Mouse (Mus musculus): ENCODE data around the gene Adgrd1. TPM values are rescaled to one million over a fixed set of nuclear protein-coding genes. Genes with fewer than 3 reads are reported as not detected.

The Adgrd1 gene
- total and polyA plus RNA-seq, 3 experiments, result 0.27 to 0.56 TPM; not detected in 1

- peak; percentile 61; the same call in 1 of the 2 replicates for TF ChIP-seq RCOR1 (IDR thresholded peaks at IDR 0.05; ENCODE audit: low read depth, low read length)
- no peak for TF ChIP-seq SMC3 (IDR thresholded peaks at IDR 0.05; ENCODE audit: low read depth, low read length)
- TF ChIP-seq MXI1 (IDR thresholded peaks at IDR 0.05; ENCODE audit: low read depth, low read length), result no peak
- TF ChIP-seq USF1 (IDR thresholded peaks at IDR 0.05; ENCODE audit: low read depth, low read length), result no peak
- no peak for TF ChIP-seq BHLHE40 (IDR thresholded peaks at IDR 0.05; ENCODE audit: borderline replicate concordance, low read depth, low read length)
- no peak for TF ChIP-seq NRF1 (IDR thresholded peaks at IDR 0.05; ENCODE audit: insufficient read depth, low read depth, low read length, poor library complexity, severe bottlenecking)
- TF ChIP-seq ZNF384 (IDR thresholded peaks at IDR 0.05; ENCODE audit: low read depth, low read length), result peak; percentile 91
- TF ChIP-seq TCF12 (IDR thresholded peaks at IDR 0.05; ENCODE audit: low read depth, low read length), result peak; percentile 70
- TF ChIP-seq MYB (IDR thresholded peaks at IDR 0.05; ENCODE audit: low read depth, low read length), result no peak; the same call in 1 of the 2 replicates
- TF ChIP-seq MEF2A (IDR thresholded peaks at IDR 0.05; ENCODE audit: extremely low read depth, insufficient replicate concordance, low read depth, low read length, poor library complexity, severe bottlenecking), result no peak
- no peak for TF ChIP-seq HCFC1 (IDR thresholded peaks at IDR 0.05; ENCODE audit: low read depth, low read length)
- TF ChIP-seq USF2 (IDR thresholded peaks at IDR 0.05; ENCODE audit: borderline replicate concordance in 1 of 2, insufficient read depth in 1 of 2, low read depth in 1 of 2, low read length in 2 of 2), result no peak
- no peak for TF ChIP-seq ZKSCAN1 (IDR thresholded peaks at IDR 0.05; ENCODE audit: low read depth, low read length)
- TF ChIP-seq POLR2AphosphoS5 (IDR thresholded peaks at IDR 0.05; ENCODE audit: borderline replicate concordance, low read depth, low read length), result no peak
- peak; percentile 68 for TF ChIP-seq GATA1 (IDR thresholded peaks at IDR 0.05; ENCODE audit: low read depth, low read length)
- TF ChIP-seq JUND (IDR thresholded peaks at IDR 0.05; ENCODE audit: low read depth, low read length), result no peak
- no peak for TF ChIP-seq MAX (IDR thresholded peaks at IDR 0.05; ENCODE audit: low read length)
- TF ChIP-seq MYC (IDR thresholded peaks at IDR 0.05; ENCODE audit: low read depth, low read length), result no peak
- no peak; the same call in 1 of the 2 replicates for TF ChIP-seq KAT2A (conservative IDR thresholded peaks at IDR 0.05; ENCODE audit: low read depth, low read length)
- no peak for TF ChIP-seq ZC3H11A (IDR thresholded peaks at IDR 0.05; ENCODE audit: low read depth, low read length)
Observed at GRCm38 (mm10) chr5:129179995-129180714, 83.6 kb downstream of the Adgrd1 start (continued).

GRCm38 (mm10) chr5:129180715-129181228, 84.2 kb downstream of the Adgrd1 start:
- peak overlapping the region; percentile 44 to 70 for H3K4me3 ChIP-seq (ENCODE audit: control insufficient read depth in 1 of 2, insufficient read depth in 1 of 2, low read depth in 2 of 2, low read length in 2 of 2)
- peak overlapping the region; percentile 85 for H3K27ac ChIP-seq (ENCODE audit: control insufficient read depth, low read depth, low read length)
- DNase-seq (ENCODE audit: low read depth, low spot score), result peak; percentile 58
- no peaks in the 10 kb centered on the region; the same call in 1 of the 2 replicates for H3K79me2 ChIP-seq (ENCODE audit: control insufficient read depth, insufficient read depth, low read length, poor library complexity)
- H3K4me1 ChIP-seq (ENCODE audit: control insufficient read depth in 1 of 2, insufficient read depth in 2 of 2, low read length in 2 of 2), result peaks cover 5 to 29% of the 10 kb centered on the region in 2 experiments
- peaks cover 0 to 2% of the 10 kb centered on the region in 2 experiments; a peak in 2 of 4 replicates for H3K36me3 ChIP-seq (ENCODE audit: control insufficient read depth in 1 of 2, insufficient read depth in 2 of 2, low read length in 2 of 2)
- no peaks in the 10 kb centered on the region for H3K9me3 ChIP-seq (replicated peaks; ENCODE audit: insufficient read depth, low read length)
- H3K27me3 ChIP-seq (ENCODE audit: control insufficient read depth in 1 of 2, insufficient read depth in 2 of 2, low read length in 2 of 2), result no peaks in the 10 kb centered on the region
- peak overlapping the region; percentile 63 for H3K9ac ChIP-seq (ENCODE audit: control insufficient read depth, low read depth, low read length, poor library complexity, severe bottlenecking)
- TF ChIP-seq JUND (IDR thresholded peaks at IDR 0.05; ENCODE audit: low read depth, low read length), result no peak
- TF ChIP-seq MAX (IDR thresholded peaks at IDR 0.05; ENCODE audit: low read length), result peak; percentile 58; the same call in 1 of the 2 replicates
- TF ChIP-seq TAL1 (IDR thresholded peaks at IDR 0.05; ENCODE audit: low read length), result peak; percentile 36
- TF ChIP-seq USF1 (IDR thresholded peaks at IDR 0.05; ENCODE audit: low read depth, low read length), result peak; percentile 13; the same call in 1 of the 2 replicates
- TF ChIP-seq UBTF (IDR thresholded peaks at IDR 0.05; ENCODE audit: borderline replicate concordance, insufficient read depth, low read depth, low read length), result no peak
- no peak for TF ChIP-seq ETS1 (IDR thresholded peaks at IDR 0.05; ENCODE audit: low read depth, low read length)
- no peak for TF ChIP-seq ZNF384 (IDR thresholded peaks at IDR 0.05; ENCODE audit: low read depth, low read length)
- TF ChIP-seq CHD1 (IDR thresholded peaks at IDR 0.05; ENCODE audit: low read depth, low read length), result 0 out of 2 replicates have a peak, but pooled peaks have one; percentile 30
- TF ChIP-seq KAT2A (conservative IDR thresholded peaks at IDR 0.05; ENCODE audit: low read depth, low read length), result no peak; the same call in 1 of the 2 replicates
- no peak for TF ChIP-seq ZC3H11A (IDR thresholded peaks at IDR 0.05; ENCODE audit: low read depth, low read length)
- TF ChIP-seq MXI1 (IDR thresholded peaks at IDR 0.05; ENCODE audit: low read depth, low read length), result peak; percentile 88
- 0 out of 2 replicates have a peak, but pooled peaks have one; percentile 25 for TF ChIP-seq MYC (IDR thresholded peaks at IDR 0.05; ENCODE audit: low read depth, low read length)
- peak; percentile 16; the same call in 1 of the 2 replicates for TF ChIP-seq NELFE (IDR thresholded peaks at IDR 0.05; ENCODE audit: low read depth, low read length)
- TF ChIP-seq EP300 (IDR thresholded peaks at IDR 0.05; ENCODE audit: low read depth in 1 of 2, low read length in 2 of 2), result peak in 1 of 2 experiments; percentile 41; a peak in 1 of 4 replicates
- TF ChIP-seq GATA1 (IDR thresholded peaks at IDR 0.05; ENCODE audit: low read depth, low read length), result 0 out of 2 replicates have a peak, but pooled peaks have one; percentile 15
- no peak; the same call in 1 of the 2 replicates for TF ChIP-seq POLR2AphosphoS2 (IDR thresholded peaks at IDR 0.05; ENCODE audit: low read length)

All from MEL (cell line).